Mouse (Mus musculus): ENCODE measurements around the gene Hand1.
"Not testable (repeated sequence)": the region's sequence is repeated elsewhere in the genome, so short reads cannot be mapped to it uniquely, and the experiment has no call there.

Hand1 gene

GRCm38 (mm10) chr11:57833296-57833977 is 819 bp upstream of the Hand1 start:
- DNase-seq (ENCODE audit: low read depth, low spot score) = no peak

GRCm38 (mm10) chr11:57831861-57832260 is 757 bp downstream of the Hand1 start:
- no peak for DNase-seq (ENCODE audit: low read depth, low spot score)

DNA sequence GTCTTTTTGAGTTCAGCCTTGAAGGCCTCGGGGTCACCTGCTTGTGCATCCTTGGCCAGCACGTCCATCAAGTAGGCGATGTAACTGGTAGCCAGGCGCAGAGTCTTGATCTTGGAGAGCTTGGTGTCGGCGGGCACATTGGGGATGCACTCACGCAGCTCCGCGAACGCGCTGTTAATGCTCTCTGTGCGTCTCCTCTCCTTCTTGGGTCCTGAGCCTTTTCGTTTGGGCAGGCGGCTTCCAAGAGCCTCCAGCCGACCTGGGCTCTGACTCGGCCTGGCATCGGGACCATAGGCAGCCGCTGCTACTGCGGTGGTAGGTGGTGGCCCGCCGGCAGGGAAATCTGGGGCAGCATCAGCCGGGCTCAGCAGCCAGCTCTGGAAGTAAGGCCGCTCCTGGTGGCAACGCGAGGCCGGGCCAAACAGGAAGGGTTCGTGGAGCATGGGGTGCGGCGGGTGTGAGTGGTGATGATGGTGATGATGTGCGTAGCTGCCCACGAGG is 1.3 kb downstream of the Hand1 start:
- DNase-seq (ENCODE audit: low read depth, low spot score) = no peak

DNA sequence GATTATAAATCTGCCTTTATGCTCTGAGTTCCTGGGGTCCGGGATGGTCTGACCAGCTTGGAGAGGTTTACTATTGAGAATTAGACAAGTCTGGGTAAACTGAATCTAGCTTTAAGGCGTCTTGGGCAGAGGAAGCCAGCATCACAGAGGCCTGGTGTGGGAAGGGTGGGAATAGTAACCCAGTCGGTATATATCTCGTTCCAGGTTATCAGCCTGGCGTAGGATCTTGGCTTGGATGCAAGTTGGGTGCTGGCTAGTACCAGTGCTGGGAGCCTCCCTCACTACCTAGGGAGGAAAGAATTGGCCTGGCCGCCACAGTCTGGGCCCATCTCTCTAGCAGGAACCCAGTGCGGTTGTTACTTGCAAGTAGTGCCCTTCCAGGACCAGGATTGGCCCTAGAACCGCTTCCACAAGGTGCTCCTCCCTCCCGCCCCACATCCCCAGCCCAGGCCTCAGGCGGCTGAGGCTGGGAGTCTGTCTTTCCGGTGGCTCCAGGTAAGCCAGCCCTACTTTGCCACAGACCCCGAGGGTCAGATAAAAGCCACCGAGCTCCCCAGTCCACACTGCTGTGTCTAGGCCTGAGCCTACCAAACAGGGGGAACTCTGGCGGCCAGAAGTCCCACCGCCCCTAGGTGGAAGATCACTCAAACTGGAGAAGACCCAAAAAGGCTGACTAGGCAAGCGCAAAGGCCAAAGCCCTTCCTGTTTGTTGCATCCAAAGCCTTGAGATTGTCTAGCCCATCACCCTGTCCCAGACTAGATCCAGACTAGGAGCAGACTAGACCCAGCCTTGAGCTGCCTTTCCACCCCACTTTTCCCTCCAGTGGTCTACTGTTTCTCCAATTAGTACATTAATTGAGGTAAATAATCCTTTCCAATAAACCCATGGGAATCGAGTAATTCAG is 2.5 kb downstream of the Hand1 start:
- DNase-seq (ENCODE audit: low read depth, low spot score) = no peak

DNA sequence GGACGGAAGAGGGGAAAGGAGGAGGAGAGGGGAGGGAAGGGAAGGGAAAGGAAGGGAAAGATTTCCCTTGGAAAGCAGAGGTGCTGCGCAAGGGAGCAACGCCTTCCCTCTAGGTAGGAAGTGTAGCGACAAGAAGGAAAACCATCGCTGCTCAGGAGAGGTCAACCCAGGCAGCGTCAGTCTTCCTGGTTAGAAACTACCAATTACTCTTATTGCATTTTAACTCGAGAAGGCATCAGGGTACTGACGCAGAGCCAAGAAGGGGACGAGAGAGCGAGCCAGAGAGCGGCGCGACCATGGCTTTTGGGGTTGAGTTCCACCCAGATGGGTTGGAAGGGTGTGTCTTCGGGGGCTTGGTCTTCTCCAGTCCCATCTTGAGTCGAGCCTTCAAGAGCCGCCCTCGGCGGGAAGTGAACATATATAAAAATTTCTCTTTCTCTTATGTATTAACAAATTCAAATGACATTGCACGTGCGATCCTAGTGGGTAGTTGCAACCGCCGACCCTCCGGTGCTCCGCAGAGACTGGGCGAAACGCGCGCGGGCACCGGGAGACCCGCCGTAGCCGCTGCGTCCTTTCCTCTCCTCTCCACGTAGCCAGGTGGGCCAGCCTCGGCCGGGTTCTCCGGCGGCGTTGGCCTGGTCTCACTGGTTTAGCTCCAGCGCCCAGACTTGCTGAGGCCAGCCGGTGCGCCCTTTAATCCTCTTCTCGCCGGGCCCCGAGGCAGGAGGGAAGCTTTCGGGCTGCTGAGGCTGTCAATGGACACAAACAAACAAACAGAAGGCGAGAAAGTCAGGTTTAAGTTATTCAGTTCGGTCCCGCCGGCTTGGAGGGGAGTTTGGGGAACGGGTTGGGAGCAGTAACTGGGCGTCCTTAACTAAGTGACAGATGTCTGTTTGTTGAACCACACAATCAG is 3.4 kb downstream of the Hand1 start:
- DNase-seq (ENCODE audit: low read depth, low spot score) = no peak

- DNase-seq (ENCODE audit: low read depth, low spot score) = no peak
These were observed 4.6 kb downstream of the Hand1 start for GRCm38 (mm10) chr11:57827915-57828545.

DNA sequence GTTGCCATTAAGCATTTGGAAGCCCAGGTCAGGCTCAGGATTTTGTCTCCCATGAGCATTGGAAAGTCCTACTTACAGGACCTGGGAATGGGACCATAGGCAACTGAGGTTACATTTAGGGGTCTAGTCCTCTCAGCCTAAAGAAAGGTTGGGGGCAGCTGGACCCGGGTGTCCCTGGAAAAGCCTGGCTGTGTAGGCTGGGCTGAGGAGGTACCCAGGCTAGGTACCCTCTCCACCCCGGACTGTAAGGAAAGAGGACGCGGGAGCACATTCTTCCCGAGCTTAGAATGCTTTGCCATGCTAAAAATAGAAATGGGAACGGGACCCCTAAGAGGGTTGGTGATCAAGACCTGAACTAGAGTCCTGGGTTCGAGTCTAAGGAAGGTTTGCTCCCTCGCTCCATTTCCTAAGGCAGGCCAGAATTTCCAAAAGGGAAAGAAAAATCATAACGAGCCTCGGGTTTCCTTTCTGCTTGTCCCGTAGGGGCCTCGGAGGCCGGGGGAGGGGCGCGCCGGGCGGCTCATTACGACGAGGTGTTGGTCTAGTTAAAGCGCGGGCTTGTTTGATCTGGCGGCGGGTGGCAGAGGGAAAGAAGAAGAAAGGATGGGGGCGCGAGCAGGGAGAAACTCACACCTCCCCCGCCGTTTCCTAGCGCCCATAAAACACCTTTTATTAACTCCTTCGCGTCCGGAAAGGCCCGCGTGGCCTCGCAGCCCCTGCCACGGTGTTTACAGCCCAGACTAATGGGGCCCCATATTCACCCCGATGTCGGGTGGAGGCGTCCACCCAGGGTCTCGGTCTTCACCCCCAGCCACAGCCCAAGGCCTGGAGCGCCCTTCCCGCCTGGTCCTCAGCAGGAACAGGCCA is 5.3 kb downstream of the Hand1 start:
- DNase-seq (ENCODE audit: low read depth, low spot score) = no peak

DNA sequence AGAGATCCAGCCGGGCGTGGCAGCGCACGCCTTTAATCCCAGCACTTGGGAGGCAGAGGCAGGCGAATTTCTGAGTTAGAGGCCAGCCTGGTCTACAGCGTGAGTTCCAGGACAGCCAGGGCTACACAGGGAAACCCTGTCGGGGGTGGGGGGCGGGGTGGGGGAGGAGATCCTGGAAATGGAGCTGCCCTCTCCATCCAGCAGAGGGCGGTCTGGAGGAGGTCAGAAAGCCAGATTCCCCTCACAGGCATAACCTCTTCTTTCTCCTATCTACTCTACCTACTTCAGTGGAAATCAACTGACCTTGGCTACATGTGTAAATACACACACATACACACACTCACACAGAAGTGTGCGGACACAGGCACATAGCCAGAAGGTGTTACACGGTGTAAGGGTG is 7.4 kb downstream of the Hand1 start:
- not testable (repeated sequence) for DNase-seq (ENCODE audit: low read depth, low spot score)

DNA sequence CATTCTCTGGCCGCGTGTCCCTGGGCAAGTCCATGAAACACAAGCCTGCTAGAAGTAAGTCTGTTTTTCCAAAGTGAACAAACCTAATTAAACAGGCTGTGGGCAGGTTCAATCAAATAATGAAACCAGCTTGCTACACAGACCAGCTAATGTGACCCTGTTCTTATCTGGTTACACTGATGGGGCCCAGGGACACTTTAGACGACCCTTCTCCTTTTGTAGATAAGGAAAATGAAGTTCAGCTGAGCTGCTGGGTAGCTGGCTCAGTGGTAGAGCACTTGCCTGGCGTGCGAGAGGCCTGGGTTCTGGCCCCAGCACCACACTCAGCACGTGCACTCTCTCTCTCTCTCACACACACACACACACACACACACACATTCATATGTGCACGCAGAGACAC is 8.9 kb downstream of the Hand1 start:
- no peak for DNase-seq (ENCODE audit: low read depth, low spot score)

- DNase-seq (ENCODE audit: low read depth, low spot score) = not testable (repeated sequence)
These were observed 9.5 kb downstream of the Hand1 start for GRCm38 (mm10) chr11:57823159-57823558.

DNA sequence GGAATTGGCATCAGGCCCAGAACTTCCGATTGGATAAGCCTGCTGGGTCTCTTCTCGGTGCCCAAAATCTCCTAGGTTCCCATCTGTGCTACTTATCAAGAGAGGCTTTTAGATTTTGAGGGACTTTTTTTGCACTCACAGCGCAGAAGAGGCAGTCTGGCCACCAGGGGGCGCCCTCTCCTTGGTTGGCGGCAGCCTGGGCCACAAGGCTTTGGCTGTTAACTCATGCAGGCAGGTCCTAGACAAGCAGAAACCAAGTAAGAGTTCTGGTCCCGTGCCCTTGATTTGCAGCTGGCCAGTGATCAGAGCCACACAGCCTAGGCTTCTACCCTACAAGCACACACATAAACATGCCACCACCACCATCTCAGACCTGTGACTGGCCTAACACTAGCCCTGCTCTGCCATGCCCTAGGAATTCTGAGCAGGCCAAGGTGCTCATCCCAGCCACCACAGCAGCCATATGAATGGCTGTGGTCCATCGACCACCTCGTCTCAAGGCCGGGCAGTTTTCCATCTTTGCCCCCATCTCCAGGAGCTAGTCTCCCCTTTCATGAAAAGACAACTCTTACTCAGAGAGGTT is 12.5 kb downstream of the Hand1 start:
- DNase-seq (ENCODE audit: low read depth, low spot score) = no peak

- DNase-seq (ENCODE audit: low read depth, low spot score) = no peak
These were observed 14.4 kb downstream of the Hand1 start for GRCm38 (mm10) chr11:57818189-57818588.

- DNase-seq (ENCODE audit: low read depth, low spot score) = no peak
These were observed 19.0 kb downstream of the Hand1 start for GRCm38 (mm10) chr11:57813641-57814040.

- DNase-seq (ENCODE audit: low read depth, low spot score) = no peak
These were observed 20.4 kb downstream of the Hand1 start for GRCm38 (mm10) chr11:57812212-57812611.

- no peak for DNase-seq (ENCODE audit: low read depth, low spot score)
These were observed 21.6 kb downstream of the Hand1 start for GRCm38 (mm10) chr11:57811006-57811405.

GRCm38 (mm10) chr11:57809732-57810098 is 22.9 kb downstream of the Hand1 start:
- DNase-seq (ENCODE audit: low read depth, low spot score) = no peak

- no peak for DNase-seq (ENCODE audit: low read depth, low spot score)
These were observed 23.4 kb downstream of the Hand1 start for GRCm38 (mm10) chr11:57809017-57809731.

DNA sequence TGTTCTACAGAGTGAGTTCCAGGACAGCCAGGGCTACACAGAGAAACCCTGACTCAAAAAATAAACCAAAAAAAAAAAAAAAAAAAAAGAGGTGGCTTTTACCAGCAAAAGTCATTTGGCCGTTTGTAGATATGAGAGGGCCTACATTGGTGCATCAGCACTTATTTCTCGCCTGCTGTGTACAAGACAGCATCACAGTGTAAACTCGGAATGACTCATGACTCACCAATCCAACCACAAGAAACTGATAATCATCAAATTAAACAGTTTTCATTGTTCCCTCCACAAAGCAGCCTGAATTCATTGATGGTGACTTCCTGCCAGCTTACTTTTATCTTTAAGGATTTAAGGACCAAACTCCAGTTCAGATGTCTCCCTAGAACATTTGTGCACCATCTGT is 27.6 kb downstream of the Hand1 start:
- DNase-seq (ENCODE audit: low read depth, low spot score) = no peak

DNA sequence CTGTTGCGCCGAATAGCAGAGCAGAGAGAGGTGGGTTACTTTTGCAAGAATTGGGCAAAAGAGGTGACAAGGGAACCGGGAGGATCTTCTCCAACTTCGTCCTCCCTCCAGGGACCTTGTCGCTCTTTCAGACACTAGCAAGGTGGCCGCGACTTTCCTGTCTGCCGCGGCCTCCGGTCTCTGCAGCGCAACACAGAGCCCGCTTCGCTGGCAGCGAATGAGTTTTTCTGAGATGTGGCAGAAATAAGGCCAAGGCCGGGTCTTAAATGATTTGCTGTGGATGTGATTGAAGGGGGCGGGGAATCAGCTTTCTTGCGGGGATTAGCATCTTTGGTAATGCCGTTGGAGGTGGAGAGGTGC is 30.1 kb downstream of the Hand1 start:
- no peak for DNase-seq (ENCODE audit: low read depth, low spot score)

Data from WW6 (cell line).